Mouse (Mus musculus): ENCODE measurements around the gene Taf8.

- TF ChIP-seq CTCF (IDR thresholded peaks at IDR 0.05; ENCODE audit: insufficient read depth, low read depth, low read length) (no peak), POLR2A (IDR thresholded peaks at IDR 0.05; ENCODE audit: insufficient read depth, low read depth, low read length) (no peak)
Measured at GRCm38 (mm10) chr17:47490791-47491190, 11.3 kb downstream of the Taf8 start.

Data from olfactory bulb, adult 2 months (tissue).